Mouse (Mus musculus) testis, adult 2 months (tissue): ENCODE measurements around the gene Smap1. TPM values are rescaled to one million over a fixed set of nuclear protein-coding genes. Genes with fewer than 3 reads are reported as not detected.
"Not testable (repeated sequence)": the region's sequence is repeated elsewhere in the genome, so short reads cannot be mapped to it uniquely, and the experiment has no call there.

ENCODE experiments used
- H3K27ac ChIP-seq: fragments of 200-500 bp; 2 replicates; pipeline ENCODE4 v1.5.1; 2012; ENCODE audit warnings: low read depth, low read length; ENCODE audit not compliant: control insufficient read depth, insufficient read depth
- H3K27me3 ChIP-seq: fragments of 200-500 bp; 2 replicates; pipeline ENCODE4 v1.6.1; 2012; ENCODE audit warnings: mild to moderate bottlenecking, low read length, moderate library complexity; ENCODE audit not compliant: control insufficient read depth, insufficient read depth
- H3K36me3 ChIP-seq: fragments of 200-500 bp; 2 replicates; pipeline ENCODE4 v1.6.1; 2012; ENCODE audit warnings: mild to moderate bottlenecking, low read length; ENCODE audit not compliant: control insufficient read depth, insufficient read depth
- H3K4me1 ChIP-seq: fragments of 200-500 bp; 2 replicates; pipeline ENCODE4 v1.6.1; 2012; ENCODE audit warnings: low read length; ENCODE audit not compliant: control insufficient read depth, insufficient read depth
- H3K4me3 ChIP-seq: fragments of 200-500 bp; 2 replicates; pipeline ENCODE4 v1.5.1; 2012; ENCODE audit warnings: low read depth, mild to moderate bottlenecking, low read length, moderate library complexity, mixed read lengths; ENCODE audit not compliant: control insufficient read depth
- CTCF ChIP-seq: fragments of 200-500 bp; IDR thresholded peaks from 2 replicates; pipeline ENCODE4 v1.5.1; 2012; ENCODE audit warnings: low read depth, mild to moderate bottlenecking, inconsistent platforms, low read length, moderate library complexity; ENCODE audit not compliant: control insufficient read depth, insufficient read depth, insufficient replicate concordance
- POLR2A ChIP-seq: fragments of 200-500 bp; IDR thresholded peaks from 2 replicates; pipeline ENCODE4 v1.6.1; 2012; ENCODE audit warnings: low read depth, mild to moderate bottlenecking, inconsistent platforms, low read length, moderate library complexity; ENCODE audit not compliant: control insufficient read depth
- polyA plus RNA-seq: library from polyadenylated mRNA; depleted of rRNA; stranded (reverse); fragments of >200 nt; gene quantifications from 2 replicates; pipeline ENCODE4 v1.2.3, GENCODE M21; 2012; rRNA removed

Smap1 gene
- 310 and 335 TPM in 2 replicates for polyA plus RNA-seq

DNA sequence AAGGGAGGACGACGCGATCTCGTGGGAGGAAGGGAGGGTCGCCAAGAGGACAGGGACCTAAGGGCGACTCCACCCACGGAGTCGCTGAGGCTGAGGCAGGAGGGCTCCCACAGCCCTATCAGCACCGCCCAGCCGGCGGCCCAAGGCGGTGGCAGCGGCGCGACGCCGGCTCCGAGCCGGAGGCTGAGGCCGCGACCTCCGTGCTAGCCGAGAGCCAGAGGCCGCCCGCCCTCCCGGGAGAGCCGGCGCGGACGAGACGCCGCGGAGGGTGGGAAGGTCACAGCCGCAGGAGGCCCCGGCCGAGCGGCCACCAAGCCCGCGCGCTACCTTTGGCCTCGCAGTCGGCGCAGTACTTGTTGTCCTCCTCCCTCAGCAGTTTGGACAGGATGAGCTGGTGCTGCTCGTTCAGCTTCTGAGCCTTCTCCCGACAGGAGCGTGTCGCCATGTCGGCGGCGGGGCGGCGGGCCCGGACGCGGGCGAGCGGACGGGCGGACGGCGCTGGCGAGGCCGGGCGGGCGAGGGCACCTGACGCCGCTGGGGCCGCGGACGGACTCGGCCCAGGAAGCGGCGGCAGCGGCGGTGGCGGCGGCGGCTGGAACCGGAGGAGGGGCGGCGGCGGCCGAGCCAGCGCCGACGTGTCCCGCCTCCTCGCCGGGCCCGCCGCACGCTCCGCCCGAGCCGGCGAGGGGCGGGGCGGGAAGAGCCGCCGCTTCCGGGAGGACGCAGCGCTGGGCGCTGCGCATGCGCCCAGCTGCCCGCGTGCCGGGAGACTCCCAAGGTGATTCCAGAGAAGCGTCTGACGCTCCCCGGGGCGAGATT lies at the start of gene Smap1:
Gene Smap1 (minus strand): TSS at position 607 of the 819 bp plus-strand sequence.
- no peak for TF ChIP-seq CTCF
- TF ChIP-seq POLR2A = peak; percentile 51; the same call in 1 of the 2 replicates
- Histone ChIP-seq H3K4me1 (peaks cover 4% of the 10 kb centered on the region; the same call in 1 of the 2 replicates), H3K4me3 (peak within 1 kb of the TSS; percentile 100), H3K27ac (peak within 1 kb of the TSS; percentile 94), H3K36me3 (no peaks in the 10 kb centered on the region), H3K27me3 (no peaks in the 10 kb centered on the region)

DNA sequence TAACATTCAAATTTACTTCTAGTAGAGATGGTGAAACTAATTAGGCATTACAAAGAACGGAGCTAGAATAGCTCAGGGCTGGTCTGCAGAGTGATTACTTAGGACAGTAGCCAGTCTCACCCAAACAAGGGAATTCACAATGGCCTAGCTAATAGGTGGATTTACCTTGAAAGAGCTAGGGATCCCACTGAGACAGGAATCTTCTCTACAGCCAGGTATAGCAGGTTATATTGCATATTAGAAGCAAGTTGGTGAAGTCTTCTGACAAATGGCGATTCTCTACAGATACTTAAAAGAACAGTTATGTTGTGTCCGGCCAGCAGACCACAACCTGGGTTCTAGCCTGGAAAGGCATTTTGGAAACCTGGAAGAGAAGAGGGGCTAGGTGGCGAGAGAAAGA lies 49.0 kb upstream of the Smap1 start:
- not testable (repeated sequence) for H3K27ac ChIP-seq, H3K36me3 ChIP-seq, H3K4me3 ChIP-seq, H3K4me1 ChIP-seq, H3K27me3 ChIP-seq

DNA sequence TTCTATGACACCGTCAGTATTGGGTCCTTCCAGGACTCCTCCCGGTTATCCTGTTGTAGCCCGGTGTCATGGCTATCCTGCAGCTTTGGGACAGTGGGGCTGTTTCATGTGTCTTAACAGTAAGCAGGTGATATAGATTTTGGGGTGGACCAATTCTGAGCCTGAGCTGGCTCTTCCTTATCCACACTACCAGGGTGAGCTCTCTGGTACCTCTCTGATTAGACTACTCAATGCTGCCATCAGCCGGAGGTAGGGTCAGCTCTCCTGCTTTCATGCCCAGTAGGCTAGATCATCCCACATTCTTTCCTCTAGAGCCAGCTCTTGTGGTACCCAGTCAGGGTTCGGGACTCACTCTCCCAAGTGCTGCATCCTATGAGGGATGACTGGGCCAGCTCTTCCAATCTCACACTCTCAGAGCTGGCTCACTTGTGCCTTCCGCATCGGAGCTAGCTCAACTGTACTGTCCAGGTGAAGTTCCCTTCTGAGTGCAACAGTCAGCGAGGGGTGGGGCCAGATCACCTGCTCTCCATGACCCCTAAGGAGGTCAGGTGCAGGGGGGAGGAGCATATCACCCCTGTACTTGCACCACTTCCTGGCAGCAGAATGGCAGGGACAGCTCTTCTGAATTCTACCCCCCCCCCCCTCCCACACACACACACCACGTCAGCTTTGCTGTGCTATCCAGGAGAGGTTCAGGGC lies 46.1 kb upstream of the Smap1 start:
- Histone ChIP-seq H3K27me3 (no peaks in the 10 kb centered on the region), H3K27ac (no peak overlapping the region), H3K4me1 (no peaks in the 10 kb centered on the region; the same call in 1 of the 2 replicates), H3K4me3 (no peak overlapping the region), H3K36me3 (no peaks in the 10 kb centered on the region)
- TF ChIP-seq CTCF (no peak), POLR2A (no peak)

DNA sequence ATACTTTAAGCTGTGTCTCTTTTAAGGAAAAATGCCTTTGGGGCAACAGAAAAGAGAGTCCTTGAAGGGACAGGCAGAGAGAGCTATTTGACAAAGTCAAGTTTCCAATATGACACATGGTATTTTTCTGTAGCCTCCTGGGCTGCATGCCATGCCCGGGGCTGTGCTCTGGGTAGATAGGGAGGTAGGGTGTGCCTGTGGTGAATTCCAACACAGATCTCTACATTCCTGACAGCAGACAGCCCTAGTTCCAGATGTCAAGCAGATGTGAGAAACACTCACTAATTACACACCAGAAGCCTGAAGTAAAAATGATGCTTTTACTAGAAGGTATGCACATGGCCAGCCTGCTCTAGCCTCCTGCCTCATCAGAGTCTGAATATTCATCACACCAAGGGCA lies 44.1 kb upstream of the Smap1 start:
- H3K4me1 ChIP-seq = no peaks in the 10 kb centered on the region; the same call in 1 of the 2 replicates
- H3K27ac ChIP-seq = no peak overlapping the region
- H3K4me3 ChIP-seq = no peak overlapping the region
- TF ChIP-seq CTCF (no peak), POLR2A (no peak)
- no peaks in the 10 kb centered on the region for H3K27me3 ChIP-seq
- H3K36me3 ChIP-seq = no peaks in the 10 kb centered on the region

DNA sequence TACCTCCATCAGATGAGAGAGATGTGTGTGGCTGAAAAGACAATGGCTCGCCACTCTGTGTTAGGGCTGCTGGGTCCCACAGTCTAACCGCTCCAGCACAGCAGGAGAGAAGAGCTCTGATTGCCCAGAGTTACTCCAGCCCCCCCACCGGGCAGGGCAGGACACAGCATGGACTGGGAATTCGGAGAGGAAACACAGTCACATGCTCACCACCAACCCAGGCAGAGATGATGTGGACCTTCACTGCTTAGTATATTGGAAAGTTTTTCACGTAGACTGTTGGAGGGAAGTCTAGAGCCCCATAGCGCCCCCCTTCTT lies 37.3 kb upstream of the Smap1 start:
- H3K27ac ChIP-seq = no peak overlapping the region

DNA sequence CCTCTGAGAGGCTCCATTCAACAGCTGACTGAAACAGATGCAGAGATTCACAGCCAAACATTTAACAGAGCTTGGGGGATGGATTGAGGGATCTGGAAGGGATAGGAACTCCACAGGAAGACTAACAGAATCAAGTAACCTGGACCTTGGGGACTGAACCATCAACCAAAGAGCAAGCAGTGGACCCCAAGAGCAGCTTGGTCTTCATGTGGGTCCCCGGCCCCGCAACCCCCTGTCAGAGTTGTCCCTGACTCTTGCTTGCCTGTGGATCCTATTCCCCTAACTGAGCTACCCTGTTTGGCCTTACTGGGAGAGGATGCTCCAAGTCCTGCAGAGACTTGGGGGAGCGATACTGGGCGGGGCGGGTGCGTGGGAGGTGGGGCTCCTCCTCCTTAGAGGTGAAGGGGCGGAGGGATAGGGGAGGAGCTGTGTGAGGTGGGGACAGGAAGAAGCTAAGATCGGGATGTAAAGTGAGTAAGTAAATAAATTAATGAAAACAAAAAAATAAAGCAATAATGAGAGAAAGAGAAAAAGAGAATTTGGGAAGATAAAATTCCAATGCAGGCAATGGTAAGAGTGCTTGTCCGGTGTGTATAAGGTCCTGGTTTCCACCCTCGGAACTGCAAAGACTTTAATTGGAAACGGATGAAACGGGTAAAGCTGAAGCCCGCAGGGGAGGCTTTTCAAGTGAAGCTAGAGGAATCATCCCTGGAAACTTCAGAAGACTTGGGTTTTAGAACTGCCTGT lies 36.7 kb upstream of the Smap1 start:
- peaks cover 4% of the 10 kb centered on the region for H3K4me1 ChIP-seq
- no peak overlapping the region for H3K27ac ChIP-seq
- H3K4me3 ChIP-seq = no peak overlapping the region
- TF ChIP-seq CTCF (no peak), POLR2A (no peak)
- H3K36me3 ChIP-seq = no peaks in the 10 kb centered on the region
- no peaks in the 10 kb centered on the region for H3K27me3 ChIP-seq

More for the DNA sequence above, 37.3 kb upstream of the Smap1 start:
- TF ChIP-seq POLR2A = no peak
- TF ChIP-seq CTCF = no peak
- H3K4me3 ChIP-seq = no peak overlapping the region
- no peaks in the 10 kb centered on the region for H3K36me3 ChIP-seq
- H3K4me1 ChIP-seq = no peaks in the 10 kb centered on the region; the same call in 1 of the 2 replicates
- no peaks in the 10 kb centered on the region for H3K27me3 ChIP-seq

DNA sequence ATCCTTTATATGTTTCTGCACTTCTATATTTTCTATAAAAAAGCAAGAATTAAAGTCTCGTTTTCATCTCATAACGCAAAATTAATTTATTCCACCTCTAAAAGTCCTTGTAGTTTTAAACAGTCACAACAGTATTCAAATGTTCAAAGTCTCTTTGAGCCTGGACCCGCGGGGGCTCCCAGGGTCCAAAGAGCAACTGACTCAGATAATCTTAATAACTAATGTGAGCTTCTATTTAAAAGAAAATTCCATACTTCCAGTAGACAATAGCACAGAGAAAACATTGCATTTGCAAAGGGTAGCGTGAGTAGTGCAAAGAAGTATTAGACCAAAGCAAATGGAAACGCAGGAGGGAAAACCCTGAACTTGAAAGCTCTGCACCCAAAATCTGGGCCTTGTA lies 36.0 kb upstream of the Smap1 start:
- no peaks in the 10 kb centered on the region for H3K36me3 ChIP-seq
- no peak overlapping the region for H3K27ac ChIP-seq
- H3K4me1 ChIP-seq = peaks cover 9% of the 10 kb centered on the region
- no peak overlapping the region for H3K4me3 ChIP-seq
- TF ChIP-seq CTCF = no peak
- TF ChIP-seq POLR2A = no peak
- no peaks in the 10 kb centered on the region for H3K27me3 ChIP-seq
